Mouse (Mus musculus) midbrain, embryonic 14.5 days (tissue): ENCODE results near the gene Glo1. TPM values are rescaled to one million over a fixed set of nuclear protein-coding genes. Genes with fewer than 3 reads are reported as not detected.

ENCODE experiments used
- ATAC-seq: fragments of 200-750 bp; cut with Nextera tagmentation; 2 replicates; pipeline ENCODE4 v1.8.0; 2017; ENCODE audit warnings: moderate number of reproducible peaks, moderate library complexity; ENCODE audit not compliant: low FRiP score, low TSS enrichment
- DNase-seq: peaks from one replicate; pipeline ENCODE4 v3.0.0-alpha.2; 2015
- H3K27ac ChIP-seq: fragments of 300-500 bp; sonication (generic); replicated peaks from 2 replicates; pipeline ENCODE4 v1.5.1; 2014; ENCODE audit warnings: mild to moderate bottlenecking, low read depth, low read length, moderate library complexity
- H3K27me3 ChIP-seq: fragments of 300-500 bp; sonication (generic); 2 replicates; pipeline ENCODE4 v1.6.1; 2014; ENCODE audit warnings: low read length, control low read depth, mixed read lengths; ENCODE audit not compliant: control insufficient read depth, insufficient read depth
- H3K36me3 ChIP-seq: fragments of 300-500 bp; sonication (generic); 2 replicates; pipeline ENCODE4 v1.6.1; 2014; ENCODE audit warnings: low read length, control low read depth; ENCODE audit not compliant: control insufficient read depth, insufficient read depth
- H3K4me1 ChIP-seq: fragments of 300-500 bp; sonication (generic); 2 replicates; pipeline ENCODE4 v1.6.1; 2014; ENCODE audit warnings: mild to moderate bottlenecking, antibody characterized with exemption, low read length, control low read depth; ENCODE audit not compliant: control insufficient read depth, insufficient read depth
- H3K4me2 ChIP-seq: fragments of 300-500 bp; sonication (generic); 2 replicates; pipeline ENCODE4 v1.6.1; 2014; ENCODE audit warnings: mild to moderate bottlenecking, low read length, moderate library complexity
- H3K4me3 ChIP-seq: fragments of 300-500 bp; sonication (generic); replicated peaks from 2 replicates; pipeline ENCODE4 v1.5.1; 2014; ENCODE audit warnings: low read depth, low read length
- H3K9ac ChIP-seq: fragments of 300-500 bp; sonication (generic); replicated peaks from 2 replicates; pipeline ENCODE4 v1.6.1; 2014; ENCODE audit warnings: mild to moderate bottlenecking, low read length, moderate library complexity
- H3K9me3 ChIP-seq: fragments of 300-500 bp; sonication (generic); 2 replicates; pipeline ENCODE4 v1.6.1; 2016; ENCODE audit warnings: low read length, control low read depth, mixed read lengths; ENCODE audit not compliant: control insufficient read depth
- WGBS: fragments of 180-500 bp; shearing (Covaris S2); extraction: QIAGEN DNeasy Blood & Tissue Kit; methylation state at CpG from one replicate; pipeline ENCODE4 v1.1.7; 2014; 5-methylcytosine and 5-hydroxymethylcytosine counted together
- polyA plus RNA-seq: library from polyadenylated mRNA; unstranded; fragments of >200 nt; fragmentation: Nextera tagmentation; extraction: Ambion mirVana; gene quantifications from 2 replicates; pipeline ENCODE4 v1.2.1, GENCODE M21; 2014

Glo1 gene
- polyA plus RNA-seq, 1 experiment from 2014 or later, result 160 TPM

- Histone ChIP-seq H3K36me3 (peaks cover 27% of the 10 kb centered on the region), H3K4me1 (no peaks in the 10 kb centered on the region), H3K4me2 (no peak overlapping the region), H3K9ac (no peak overlapping the region), H3K4me3 (no peak overlapping the region), H3K9me3 (no peaks in the 10 kb centered on the region), H3K27ac (no peak overlapping the region), H3K27me3 (no peaks in the 10 kb centered on the region)
- DNase-seq (no peak), ATAC-seq (no peak)
- 97% methylated on average over 14 of the region's 14 CpGs for WGBS
Measured at GRCm38 (mm10) chr17:30602175-30602574, 24.5 kb downstream of the Glo1 start.

- H3K36me3 ChIP-seq, result peaks cover 38% of the 10 kb centered on the region
- DNase-seq, result no peak
- WGBS, result 79% methylated on average over 5 of the region's 5 CpGs
Measured at GRCm38 (mm10) chr17:30598300-30598699, 28.4 kb downstream of the Glo1 start.

GRCm38 (mm10) chr17:30597786-30598185 is 28.9 kb downstream of the Glo1 start:
- Histone ChIP-seq H3K4me2 (no peak overlapping the region), H3K9me3 (no peaks in the 10 kb centered on the region), H3K9ac (no peak overlapping the region), H3K4me1 (0 out of 2 replicates have a peak, but pooled peaks cover 5% of the 10 kb centered on the region), H3K27ac (no peak overlapping the region), H3K4me3 (no peak overlapping the region), H3K36me3 (peaks cover 35% of the 10 kb centered on the region), H3K27me3 (no peaks in the 10 kb centered on the region)
- DNase-seq (no peak), ATAC-seq (no peak)
- 87% methylated on average over 9 of the region's 9 CpGs for WGBS

More at GRCm38 (mm10) chr17:30598300-30598699, 28.4 kb downstream of the Glo1 start:
- ATAC-seq, result no peak
- Histone ChIP-seq H3K9ac (no peak overlapping the region), H3K9me3 (no peaks in the 10 kb centered on the region), H3K27ac (no peak overlapping the region), H3K4me1 (0 out of 2 replicates have a peak, but pooled peaks cover 5% of the 10 kb centered on the region), H3K27me3 (no peaks in the 10 kb centered on the region), H3K4me3 (no peak overlapping the region), H3K4me2 (no peak overlapping the region)

GRCm38 (mm10) chr17:30594846-30595245 is 31.8 kb downstream of the Glo1 start:
- DNase-seq (no peak), ATAC-seq (no peak)
- H3K27ac ChIP-seq, result peak overlapping the region; percentile 52
- H3K4me1 ChIP-seq, result 0 out of 2 replicates have a peak, but pooled peaks cover 5% of the 10 kb centered on the region
- H3K4me2 ChIP-seq, result no peak overlapping the region
- H3K4me3 ChIP-seq, result no peak overlapping the region
- H3K9me3 ChIP-seq, result no peaks in the 10 kb centered on the region
- WGBS, result 52% methylated on average over 6 of the region's 6 CpGs
- no peak overlapping the region for H3K9ac ChIP-seq
- H3K27me3 ChIP-seq, result no peaks in the 10 kb centered on the region
- peaks cover 28% of the 10 kb centered on the region for H3K36me3 ChIP-seq

- no peak overlapping the region for H3K4me3 ChIP-seq
- peak overlapping the region; percentile 52 for H3K27ac ChIP-seq
Measured at GRCm38 (mm10) chr17:30594407-30594806, 32.3 kb downstream of the Glo1 start.

GRCm38 (mm10) chr17:30590417-30591198 is 36.1 kb downstream of the Glo1 start:
- Histone ChIP-seq H3K4me1 (0 out of 2 replicates have a peak, but pooled peaks cover 5% of the 10 kb centered on the region), H3K9ac (no peak overlapping the region), H3K27me3 (no peaks in the 10 kb centered on the region), H3K36me3 (peaks cover 6% of the 10 kb centered on the region), H3K9me3 (no peaks in the 10 kb centered on the region), H3K27ac (no peak overlapping the region), H3K4me2 (peak overlapping the region; percentile 5; the same call in 1 of the 2 replicates), H3K4me3 (no peak overlapping the region)
- ATAC-seq (0 out of 2 replicates have a peak, but pooled peaks have one; percentile 34), DNase-seq (peak; percentile 82)
- 40% methylated on average over 17 of the region's 17 CpGs for WGBS

More at GRCm38 (mm10) chr17:30594407-30594806, 32.3 kb downstream of the Glo1 start:
- WGBS, result 40% methylated on average over 5 of the region's 5 CpGs
- Histone ChIP-seq H3K9me3 (no peaks in the 10 kb centered on the region), H3K27me3 (no peaks in the 10 kb centered on the region), H3K9ac (no peak overlapping the region), H3K36me3 (peaks cover 28% of the 10 kb centered on the region), H3K4me2 (no peak overlapping the region), H3K4me1 (0 out of 2 replicates have a peak, but pooled peaks cover 5% of the 10 kb centered on the region)
- DNase-seq, result no peak
- ATAC-seq, result no peak

GRCm38 (mm10) chr17:30583258-30584001 is 43.2 kb downstream of the Glo1 start:
- Histone ChIP-seq H3K4me3 (no peak overlapping the region), H3K4me1 (no peaks in the 10 kb centered on the region), H3K9ac (no peak overlapping the region), H3K27me3 (no peaks in the 10 kb centered on the region), H3K27ac (no peak overlapping the region), H3K4me2 (no peak overlapping the region), H3K36me3 (no peaks in the 10 kb centered on the region), H3K9me3 (no peaks in the 10 kb centered on the region)
- DNase-seq, result no peak
- WGBS, result 83% methylated on average over 2 of the region's 2 CpGs
- no peak for ATAC-seq

GRCm38 (mm10) chr17:30582313-30582712 is 44.4 kb downstream of the Glo1 start:
- no peak overlapping the region for H3K4me3 ChIP-seq
- H3K36me3 ChIP-seq, result no peaks in the 10 kb centered on the region
- ATAC-seq (no peak), DNase-seq (no peak)
- peaks cover 6% of the 10 kb centered on the region for H3K4me1 ChIP-seq
- H3K9ac ChIP-seq, result no peak overlapping the region
- H3K27me3 ChIP-seq, result no peaks in the 10 kb centered on the region
- 84% methylated on average over 3 of the region's 3 CpGs for WGBS
- H3K9me3 ChIP-seq, result no peaks in the 10 kb centered on the region
- no peak overlapping the region for H3K27ac ChIP-seq
- H3K4me2 ChIP-seq, result no peak overlapping the region
